Mouse (Mus musculus): Measurements from ENCODE around the gene 1700003E16Rik. TPM values are rescaled to one million over a fixed set of nuclear protein-coding genes. Genes with fewer than 3 reads are reported as not detected.

Gene 1700003E16Rik
- polyA plus RNA-seq, 1 experiment = 8.1 TPM

- Histone ChIP-seq H3K27me3 (ENCODE audit: control insufficient read depth, insufficient read depth, low read length) (no peaks in the 10 kb centered on the region; the same call in 1 of the 2 replicates), H3K4me1 (ENCODE audit: control insufficient read depth, insufficient read depth, low read length) (no peaks in the 10 kb centered on the region), H3K27ac (ENCODE audit: insufficient read depth, low read length) (no peak overlapping the region), H3K4me3 (replicated peaks; ENCODE audit: insufficient read depth, low read depth, low read length) (no peak overlapping the region)
- TF ChIP-seq CTCF (IDR thresholded peaks at IDR 0.05; ENCODE audit: borderline replicate concordance, insufficient read depth, low read depth, low read length) = no peak
- TF ChIP-seq POLR2A (IDR thresholded peaks at IDR 0.05; ENCODE audit: borderline replicate concordance, insufficient read depth, low read length) = no peak
- WGBS = 58% methylated on average over 3 of the region's 3 CpGs
- DNase-seq = no peak
Observed at GRCm38 (mm10) chr6:83134226-83134625, 22.0 kb upstream of the 1700003E16Rik start.

- WGBS = 68% methylated on average over 7 of the region's 7 CpGs
- no peak within 1 kb of the TSS for H3K4me3 ChIP-seq (replicated peaks; ENCODE audit: insufficient read depth, low read depth, low read length)
- H3K27me3 ChIP-seq (ENCODE audit: control insufficient read depth, insufficient read depth, low read length) = no peaks in the 10 kb centered on the region; the same call in 1 of the 2 replicates
- H3K4me1 ChIP-seq (ENCODE audit: control insufficient read depth, insufficient read depth, low read length) = no peaks in the 10 kb centered on the region
- 0 out of 2 replicates have a peak within 1 kb of the TSS, but pooled peaks have one; percentile 55 for H3K27ac ChIP-seq (ENCODE audit: insufficient read depth, low read length)
- no peak for TF ChIP-seq POLR2A (IDR thresholded peaks at IDR 0.05; ENCODE audit: borderline replicate concordance, insufficient read depth, low read length)
- no peak for TF ChIP-seq CTCF (IDR thresholded peaks at IDR 0.05; ENCODE audit: borderline replicate concordance, insufficient read depth, low read depth, low read length)
- no peak for DNase-seq
Observed at GRCm38 (mm10) chr6:83134951-83135513, 21.2 kb upstream of the 1700003E16Rik start, which contains the start of gene Rtkn. Gene Rtkn, plus strand, starts transcription at chr6:83135463.

GRCm38 (mm10) chr6:83135571-83136161 lies 20.5 kb upstream of the 1700003E16Rik start:
- no peaks in the 10 kb centered on the region; the same call in 1 of the 2 replicates for H3K27me3 ChIP-seq (ENCODE audit: control insufficient read depth, insufficient read depth, low read length)
- no peak overlapping the region for H3K27ac ChIP-seq (ENCODE audit: insufficient read depth, low read length)
- no peaks in the 10 kb centered on the region for H3K4me1 ChIP-seq (ENCODE audit: control insufficient read depth, insufficient read depth, low read length)
- no peak for TF ChIP-seq POLR2A (IDR thresholded peaks at IDR 0.05; ENCODE audit: borderline replicate concordance, insufficient read depth, low read length)
- no peak for TF ChIP-seq CTCF (IDR thresholded peaks at IDR 0.05; ENCODE audit: borderline replicate concordance, insufficient read depth, low read depth, low read length)
- no peak overlapping the region for H3K4me3 ChIP-seq (replicated peaks; ENCODE audit: insufficient read depth, low read depth, low read length)
- no peak for DNase-seq
- WGBS = 9% methylated on average over 37 of the region's 37 CpGs

- TF ChIP-seq CTCF (IDR thresholded peaks at IDR 0.05; ENCODE audit: borderline replicate concordance, insufficient read depth, low read depth, low read length) (no peak), POLR2A (IDR thresholded peaks at IDR 0.05; ENCODE audit: borderline replicate concordance, insufficient read depth, low read length) (no peak)
- Histone ChIP-seq H3K4me1 (ENCODE audit: control insufficient read depth, insufficient read depth, low read length) (no peaks in the 10 kb centered on the region), H3K4me3 (replicated peaks; ENCODE audit: insufficient read depth, low read depth, low read length) (peak overlapping the region; percentile 28), H3K27me3 (ENCODE audit: control insufficient read depth, insufficient read depth, low read length) (no peaks in the 10 kb centered on the region; the same call in 1 of the 2 replicates), H3K27ac (ENCODE audit: insufficient read depth, low read length) (peak overlapping the region; percentile 55; the same call in 1 of the 2 replicates)
- WGBS = 48% methylated on average over 5 of the region's 5 CpGs
- DNase-seq = no peak
Observed at GRCm38 (mm10) chr6:83136291-83136880, 19.8 kb upstream of the 1700003E16Rik start.

- no peak for DNase-seq
- Histone ChIP-seq H3K27me3 (ENCODE audit: control insufficient read depth, insufficient read depth, low read length) (no peaks in the 10 kb centered on the region; the same call in 1 of the 2 replicates), H3K4me1 (ENCODE audit: control insufficient read depth, insufficient read depth, low read length) (no peaks in the 10 kb centered on the region), H3K27ac (ENCODE audit: insufficient read depth, low read length) (peak overlapping the region; percentile 55; the same call in 1 of the 2 replicates), H3K4me3 (replicated peaks; ENCODE audit: insufficient read depth, low read depth, low read length) (peak overlapping the region; percentile 41)
- TF ChIP-seq CTCF (IDR thresholded peaks at IDR 0.05; ENCODE audit: borderline replicate concordance, insufficient read depth, low read depth, low read length) = no peak
- no peak for TF ChIP-seq POLR2A (IDR thresholded peaks at IDR 0.05; ENCODE audit: borderline replicate concordance, insufficient read depth, low read length)
- 14% methylated on average over 24 of the region's 26 CpGs for WGBS
Observed at GRCm38 (mm10) chr6:83136881-83137575, 19.2 kb upstream of the 1700003E16Rik start.

GRCm38 (mm10) chr6:83137576-83137950 lies 18.6 kb upstream of the 1700003E16Rik start:
- Histone ChIP-seq H3K4me3 (replicated peaks; ENCODE audit: insufficient read depth, low read depth, low read length) (peak overlapping the region; percentile 41), H3K4me1 (ENCODE audit: control insufficient read depth, insufficient read depth, low read length) (no peaks in the 10 kb centered on the region), H3K27ac (ENCODE audit: insufficient read depth, low read length) (peak overlapping the region; percentile 51; the same call in 1 of the 2 replicates), H3K27me3 (ENCODE audit: control insufficient read depth, insufficient read depth, low read length) (no peaks in the 10 kb centered on the region; the same call in 1 of the 2 replicates)
- TF ChIP-seq CTCF (IDR thresholded peaks at IDR 0.05; ENCODE audit: borderline replicate concordance, insufficient read depth, low read depth, low read length) (no peak), POLR2A (IDR thresholded peaks at IDR 0.05; ENCODE audit: borderline replicate concordance, insufficient read depth, low read length) (no peak)
- DNase-seq = peak in 1 of 2 experiments; percentile 58
- WGBS = 4% methylated on average over 12 of the region's 12 CpGs

- no peaks in the 10 kb centered on the region for H3K4me1 ChIP-seq (ENCODE audit: control insufficient read depth, insufficient read depth, low read length)
- H3K4me3 ChIP-seq (replicated peaks; ENCODE audit: insufficient read depth, low read depth, low read length) = peak overlapping the region; percentile 20
- 7% methylated on average over 11 of the region's 11 CpGs for WGBS
Observed at GRCm38 (mm10) chr6:83138056-83138455, 18.1 kb upstream of the 1700003E16Rik start.

More at GRCm38 (mm10) chr6:83138056-83138455, 18.1 kb upstream of the 1700003E16Rik start:
- TF ChIP-seq POLR2A (IDR thresholded peaks at IDR 0.05; ENCODE audit: borderline replicate concordance, insufficient read depth, low read length) = no peak
- TF ChIP-seq CTCF (IDR thresholded peaks at IDR 0.05; ENCODE audit: borderline replicate concordance, insufficient read depth, low read depth, low read length) = no peak
- no peak for DNase-seq
- Histone ChIP-seq H3K27ac (ENCODE audit: insufficient read depth, low read length) (peak overlapping the region; percentile 72; the same call in 1 of the 2 replicates), H3K27me3 (ENCODE audit: control insufficient read depth, insufficient read depth, low read length) (no peaks in the 10 kb centered on the region; the same call in 1 of the 2 replicates)
